Mouse (Mus musculus) CD4-positive, CD25-positive, alpha-beta regulatory T cell, adult 2 months (primary cell): ENCODE data around the gene Fbxw7.
A peak's percentile ranks its signal among the peaks of the same experiment; 100 is the strongest.

Source experiments
- DNase-seq: peaks from one replicate; pipeline ENCODE4 v3.0.0-alpha.2; 2012; ENCODE audit warnings: low read depth, low spot score

The Fbxw7 gene

GRCm38 (mm10) chr3:84826938-84827337 is 11.9 kb downstream of the Fbxw7 start:
- no peak for DNase-seq

- DNase-seq = peak; percentile 35
Observed at GRCm38 (mm10) chr3:84827617-84828016, 12.5 kb downstream of the Fbxw7 start.

GRCm38 (mm10) chr3:84829366-84829765 is 14.3 kb downstream of the Fbxw7 start:
- no peak for DNase-seq

GRCm38 (mm10) chr3:84836029-84836428 is 21.0 kb downstream of the Fbxw7 start:
- DNase-seq = no peak

- DNase-seq = no peak
Observed at GRCm38 (mm10) chr3:84837984-84838383, 22.9 kb downstream of the Fbxw7 start.

GRCm38 (mm10) chr3:84839499-84839898 is 24.4 kb downstream of the Fbxw7 start:
- DNase-seq = no peak

- no peak for DNase-seq
Observed at GRCm38 (mm10) chr3:84841271-84841670, 26.2 kb downstream of the Fbxw7 start.

GRCm38 (mm10) chr3:84842793-84843192 is 27.7 kb downstream of the Fbxw7 start:
- no peak for DNase-seq

- peak; percentile 75 for DNase-seq
Observed at GRCm38 (mm10) chr3:84843594-84843993, 28.5 kb downstream of the Fbxw7 start.

- DNase-seq = peak; percentile 69
Observed at GRCm38 (mm10) chr3:84848798-84849197, 33.7 kb downstream of the Fbxw7 start.

- no peak for DNase-seq
Observed at GRCm38 (mm10) chr3:84850418-84850817, 35.4 kb downstream of the Fbxw7 start.

GRCm38 (mm10) chr3:84851801-84852200 is 36.7 kb downstream of the Fbxw7 start:
- DNase-seq = no peak

- peak; percentile 16 for DNase-seq
Observed at GRCm38 (mm10) chr3:84852877-84853276, 37.8 kb downstream of the Fbxw7 start.

GRCm38 (mm10) chr3:84854440-84854839 is 39.4 kb downstream of the Fbxw7 start:
- DNase-seq = no peak

- no peak for DNase-seq
Observed at GRCm38 (mm10) chr3:84860669-84861068, 45.6 kb downstream of the Fbxw7 start.

GRCm38 (mm10) chr3:84861817-84862216 is 46.7 kb downstream of the Fbxw7 start:
- peak; percentile 18 for DNase-seq

- no peak for DNase-seq
Observed at GRCm38 (mm10) chr3:84865684-84866083, 50.6 kb downstream of the Fbxw7 start.

- DNase-seq = no peak
Observed at GRCm38 (mm10) chr3:84866866-84867265, 51.8 kb downstream of the Fbxw7 start.

- DNase-seq = no peak
Observed at GRCm38 (mm10) chr3:84867434-84867975, 52.4 kb downstream of the Fbxw7 start.

GRCm38 (mm10) chr3:84867991-84868390 is 52.9 kb downstream of the Fbxw7 start:
- DNase-seq = no peak

- no peak for DNase-seq
Observed at GRCm38 (mm10) chr3:84870126-84870525, 55.1 kb downstream of the Fbxw7 start.

GRCm38 (mm10) chr3:84875306-84875705 is 60.2 kb downstream of the Fbxw7 start:
- DNase-seq = no peak

- no peak for DNase-seq
Observed at GRCm38 (mm10) chr3:84876211-84876610, 61.1 kb downstream of the Fbxw7 start.

- peak; percentile 11 for DNase-seq
Observed at GRCm38 (mm10) chr3:84883817-84884483, 68.9 kb downstream of the Fbxw7 start.
